ENCODE assay signal across 21 mouse cellular contexts in genomic region chr2:103211179-103211578, GRCm38 (mm10).
DNase-seq lines count a peak whose midpoint lies in the region; ATAC-seq and TF ChIP-seq lines count a peak whose summit lies in the region.
"Had no signal": no experiment of that assay in that cellular context is flagged by ENCODE, and none has a peak within 500 bp of the region (broad histone marks: within the 10 kb centered on the region; RNA-seq: fewer than 3 reads in every experiment).

No protein-coding gene starts in this region.

- no peaks in the 10 kb centered on the region; the same call in 1 of the 2 replicates for H3K4me1 ChIP-seq in embryonic facial prominence, embryonic 12.5 days
- peaks cover 7% of the 10 kb centered on the region for H3K4me1 ChIP-seq in embryonic facial prominence, embryonic 10.5 days
- peaks cover 8% of the 10 kb centered on the region for H3K4me1 ChIP-seq in midbrain, embryonic 10.5 days
- no peaks in the 10 kb centered on the region for H3K4me1 ChIP-seq in midbrain, embryonic 16.5 days (ENCODE audit: control insufficient read depth, insufficient read depth, low read length)
- H3K4me1 ChIP-seq in embryonic facial prominence, embryonic 13.5 days, result peaks cover 12% of the 10 kb centered on the region
- H3K4me1 ChIP-seq in embryonic facial prominence, embryonic 14.5 days (ENCODE audit: control insufficient read depth, insufficient read depth, low read length), result 0 out of 2 replicates have a peak, but pooled peaks cover 3% of the 10 kb centered on the region
- no peaks in the 10 kb centered on the region for H3K4me1 ChIP-seq in liver, postnatal 0 days (ENCODE audit: insufficient read depth)

- H3K27me3 ChIP-seq in embryonic facial prominence, embryonic 12.5 days, result no peaks in the 10 kb centered on the region
- no peaks in the 10 kb centered on the region for H3K27me3 ChIP-seq in embryonic facial prominence, embryonic 10.5 days (replicated peaks; ENCODE audit: low read depth, poor library complexity, severe bottlenecking)
- H3K27me3 ChIP-seq in midbrain, embryonic 10.5 days (ENCODE audit: low read depth, poor library complexity, severe bottlenecking), result no peaks in the 10 kb centered on the region
- H3K27me3 ChIP-seq in midbrain, embryonic 16.5 days (ENCODE audit: control insufficient read depth, insufficient read depth, low read depth, low read length), result no peaks in the 10 kb centered on the region
- no peaks in the 10 kb centered on the region for H3K27me3 ChIP-seq in embryonic facial prominence, embryonic 13.5 days
- H3K27me3 ChIP-seq in embryonic facial prominence, embryonic 14.5 days (replicated peaks; ENCODE audit: control insufficient read depth, insufficient read depth, low read length), result no peaks in the 10 kb centered on the region
- no peaks in the 10 kb centered on the region for H3K27me3 ChIP-seq in liver, postnatal 0 days (ENCODE audit: insufficient read depth, low read length)
- H3K27me3 ChIP-seq: Patski had no signal

- TF ChIP-seq EP300 in liver, postnatal 0 days (IDR thresholded peaks at IDR 0.05; ENCODE audit: low read depth), result no peak

- WGBS in embryonic facial prominence, embryonic 12.5 days, result 48% methylated on average over 3 of the region's 3 CpGs
- WGBS in embryonic facial prominence, embryonic 10.5 days, result 61% methylated on average over 3 of the region's 3 CpGs
- WGBS in midbrain, embryonic 10.5 days, result 45% methylated on average over 3 of the region's 3 CpGs
- WGBS in midbrain, embryonic 16.5 days, result 31% methylated on average over 3 of the region's 3 CpGs
- WGBS in embryonic facial prominence, embryonic 13.5 days, result 39% methylated on average over 3 of the region's 3 CpGs
- WGBS in embryonic facial prominence, embryonic 14.5 days, result 54% methylated on average over 3 of the region's 3 CpGs
- WGBS in liver, postnatal 0 days (ENCODE audit: insufficient replicate concordance), result 70% methylated on average over 3 of the region's 3 CpGs

- no peak for DNase-seq in embryonic facial prominence, embryonic 10.5 days (ENCODE audit: low spot score)
- DNase-seq in midbrain, embryonic 10.5 days (ENCODE audit: low spot score), result no peak
- peak; percentile 68 for DNase-seq in embryonic facial prominence, embryonic 14.5 days (ENCODE audit: low spot score)
- DNase-seq in liver, postnatal 0 days, result no peak
- DNase-seq in kidney, postnatal 10 days, result no peak
- DNase-seq: adrenal gland, adult 2 months; adrenal gland, adult 8-10 months; adrenal gland, postnatal 10 days; adrenal gland, postnatal 14 days; adrenal gland, postnatal 25 days; adrenal gland, postnatal 36 days; B cell, adult 2 months; cerebellum, adult 11 months; cerebellum, adult 11-12 months had no signal

- no peak overlapping the region for H3K9ac ChIP-seq in embryonic facial prominence, embryonic 12.5 days
- no peak overlapping the region for H3K9ac ChIP-seq in midbrain, embryonic 16.5 days (ENCODE audit: low read depth, low read length)
- H3K9ac ChIP-seq in embryonic facial prominence, embryonic 13.5 days, result no peak overlapping the region
- H3K9ac ChIP-seq in embryonic facial prominence, embryonic 14.5 days (ENCODE audit: low read depth, low read length), result no peak overlapping the region
- no peak overlapping the region for H3K9ac ChIP-seq in liver, postnatal 0 days (replicated peaks)

- H3K36me3 ChIP-seq in embryonic facial prominence, embryonic 12.5 days, result no peaks in the 10 kb centered on the region
- no peaks in the 10 kb centered on the region for H3K36me3 ChIP-seq in embryonic facial prominence, embryonic 10.5 days (replicated peaks)
- no peaks in the 10 kb centered on the region for H3K36me3 ChIP-seq in midbrain, embryonic 10.5 days
- H3K36me3 ChIP-seq in midbrain, embryonic 16.5 days (ENCODE audit: control insufficient read depth, insufficient read depth, low read length), result no peaks in the 10 kb centered on the region
- no peaks in the 10 kb centered on the region for H3K36me3 ChIP-seq in embryonic facial prominence, embryonic 13.5 days
- H3K36me3 ChIP-seq in embryonic facial prominence, embryonic 14.5 days (ENCODE audit: control insufficient read depth, insufficient read depth, low read length), result no peaks in the 10 kb centered on the region
- no peaks in the 10 kb centered on the region for H3K36me3 ChIP-seq in liver, postnatal 0 days (replicated peaks; ENCODE audit: insufficient read depth, low read length)
- H3K36me3 ChIP-seq: G1E had no signal

- no peak overlapping the region for H3K4me3 ChIP-seq in embryonic facial prominence, embryonic 12.5 days
- no peak overlapping the region for H3K4me3 ChIP-seq in embryonic facial prominence, embryonic 10.5 days
- no peak overlapping the region for H3K4me3 ChIP-seq in midbrain, embryonic 10.5 days
- no peak overlapping the region for H3K4me3 ChIP-seq in midbrain, embryonic 16.5 days (ENCODE audit: low read depth, low read length)
- no peak overlapping the region for H3K4me3 ChIP-seq in embryonic facial prominence, embryonic 13.5 days
- no peak overlapping the region for H3K4me3 ChIP-seq in embryonic facial prominence, embryonic 14.5 days (ENCODE audit: low read depth, low read length)
- no peak overlapping the region for H3K4me3 ChIP-seq in liver, postnatal 0 days (ENCODE audit: low read depth, low read length)

- no peaks in the 10 kb centered on the region for H3K9me3 ChIP-seq in embryonic facial prominence, embryonic 12.5 days
- H3K9me3 ChIP-seq in embryonic facial prominence, embryonic 10.5 days, result no peaks in the 10 kb centered on the region
- no peaks in the 10 kb centered on the region for H3K9me3 ChIP-seq in midbrain, embryonic 10.5 days (replicated peaks)
- no peaks in the 10 kb centered on the region for H3K9me3 ChIP-seq in midbrain, embryonic 16.5 days (replicated peaks; ENCODE audit: control insufficient read depth, low read length, poor library complexity, severe bottlenecking)
- no peaks in the 10 kb centered on the region for H3K9me3 ChIP-seq in embryonic facial prominence, embryonic 13.5 days
- H3K9me3 ChIP-seq in embryonic facial prominence, embryonic 14.5 days (ENCODE audit: control insufficient read depth, low read length), result no peaks in the 10 kb centered on the region
- H3K9me3 ChIP-seq in liver, postnatal 0 days (ENCODE audit: low read length), result no peaks in the 10 kb centered on the region
- H3K9me3 ChIP-seq: G1E had no signal

- peak; percentile 47; the same call in 1 of the 2 replicates for ATAC-seq in embryonic facial prominence, embryonic 12.5 days (ENCODE audit: insufficient number of reproducible peaks, insufficient read depth, low FRiP score, low TSS enrichment)
- no peak for ATAC-seq in midbrain, embryonic 16.5 days
- 0 out of 2 replicates have a peak, but pooled peaks have one; percentile 37 for ATAC-seq in embryonic facial prominence, embryonic 13.5 days (ENCODE audit: insufficient number of reproducible peaks, insufficient read depth, low FRiP score, low TSS enrichment, low read depth)
- ATAC-seq in embryonic facial prominence, embryonic 14.5 days (ENCODE audit: low read depth), result peak; percentile 82; the same call in 1 of the 2 replicates
- no peak for ATAC-seq in liver, postnatal 0 days
- ATAC-seq: activated CD4-positive, CD25-positive, alpha-beta regulatory T cell, adult 4 months; CD4-positive, CD25-positive, alpha-beta regulatory T cell, adult 4 months; Patski had no signal

- no peak for TF ChIP-seq CTCF in liver, postnatal 0 days (IDR thresholded peaks at IDR 0.05; ENCODE audit: low read depth)

- no peak overlapping the region for H3K4me2 ChIP-seq in embryonic facial prominence, embryonic 12.5 days (replicated peaks)
- no peak overlapping the region for H3K4me2 ChIP-seq in midbrain, embryonic 16.5 days (ENCODE audit: low read length)
- no peak overlapping the region for H3K4me2 ChIP-seq in embryonic facial prominence, embryonic 13.5 days
- no peak overlapping the region for H3K4me2 ChIP-seq in embryonic facial prominence, embryonic 14.5 days (ENCODE audit: low read depth, low read length)
- no peak overlapping the region for H3K4me2 ChIP-seq in liver, postnatal 0 days (ENCODE audit: low read depth, low read length)

- H3K27ac ChIP-seq in embryonic facial prominence, embryonic 12.5 days, result no peak overlapping the region
- no peak overlapping the region for H3K27ac ChIP-seq in embryonic facial prominence, embryonic 10.5 days (replicated peaks)
- 0 out of 2 replicates have a peak overlapping the region, but pooled peaks have one; percentile 42 for H3K27ac ChIP-seq in midbrain, embryonic 10.5 days (replicated peaks)
- no peak overlapping the region for H3K27ac ChIP-seq in midbrain, embryonic 16.5 days (ENCODE audit: low read length)
- 0 out of 2 replicates have a peak overlapping the region, but pooled peaks have one; percentile 19 for H3K27ac ChIP-seq in embryonic facial prominence, embryonic 13.5 days
- H3K27ac ChIP-seq in embryonic facial prominence, embryonic 14.5 days (replicated peaks; ENCODE audit: low read depth, low read length), result no peak overlapping the region
- no peak overlapping the region for H3K27ac ChIP-seq in liver, postnatal 0 days (ENCODE audit: low read depth)

Comparison
In these comparisons a context has a peak if more than half of its experiments do, and no peak if none do; other contexts are left out.
1. H3K27ac ChIP-seq: peak in midbrain, embryonic 10.5 days (single experiment) and embryonic facial prominence, embryonic 13.5 days (single experiment); none in embryonic facial prominence, embryonic 12.5 days (single experiment), embryonic facial prominence, embryonic 10.5 days (single experiment), midbrain, embryonic 16.5 days (single experiment), embryonic facial prominence, embryonic 14.5 days (single experiment) and liver, postnatal 0 days (single experiment).
2. ATAC-seq: peak in embryonic facial prominence, embryonic 12.5 days (single experiment), embryonic facial prominence, embryonic 13.5 days (single experiment) and embryonic facial prominence, embryonic 14.5 days (single experiment); none in midbrain, embryonic 16.5 days (single experiment) and liver, postnatal 0 days (single experiment).